Mouse (Mus musculus): ENCODE results near the gene Birc5.

GRCm38 (mm10) chr11:117810401-117811046 lies 38.5 kb upstream of the Birc5 start:
- TF ChIP-seq POLR2A (IDR thresholded peaks at IDR 0.05; ENCODE audit: insufficient read depth, low read length) (no peak), CTCF (IDR thresholded peaks at IDR 0.05; ENCODE audit: low read depth, low read length) (no peak)
